Mouse (Mus musculus): ENCODE data around the gene Polr3e.

GRCm38 (mm10) chr7:120942506-120942905 lies 25.0 kb downstream of the Polr3e start:
- TF ChIP-seq CTCF (IDR thresholded peaks at IDR 0.05) (no peak), POLR2A (IDR thresholded peaks at IDR 0.05; ENCODE audit: insufficient read depth, low read depth, low read length) (no peak), EP300 (IDR thresholded peaks at IDR 0.05; ENCODE audit: insufficient read depth, low read depth, low read length) (no peak)
